Mouse (Mus musculus) kidney, adult 2 months (tissue): ENCODE measurements around the gene Nploc4.

Experiments
- CTCF ChIP-seq: fragments of 200-500 bp; conservative IDR thresholded peaks from 2 replicates; pipeline ENCODE4 v1.5.1; 2011; ENCODE audit warnings: low read depth, mild to moderate bottlenecking, control low read depth, low read length, moderate library complexity, mixed read lengths; ENCODE audit not compliant: insufficient read depth, insufficient read length
- POLR2A ChIP-seq: fragments of 200-500 bp; IDR thresholded peaks from one replicate; pipeline ENCODE4 v1.6.1; 2011; ENCODE audit warnings: low read depth, low read length, control low read depth

DNA sequence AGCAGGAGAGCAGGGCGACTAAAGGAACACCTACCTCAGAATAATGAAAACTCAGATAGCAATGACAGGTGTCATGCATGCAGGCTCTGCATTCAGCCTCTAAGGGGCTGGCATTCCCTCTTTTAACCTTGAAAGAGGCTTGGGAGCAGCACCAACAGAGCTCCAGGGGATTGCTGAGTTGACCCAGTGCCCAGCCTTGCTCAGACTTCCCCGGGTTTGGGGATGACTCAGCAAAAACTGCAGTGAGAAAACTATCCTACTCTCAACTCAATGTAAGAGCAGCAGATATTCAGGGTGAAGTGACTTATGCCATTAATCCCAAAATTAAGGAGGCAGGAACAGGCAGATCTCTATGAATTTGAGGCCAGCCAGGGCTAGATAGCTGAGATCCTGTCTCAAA lies 50.4 kb downstream of the Nploc4 start:
- TF ChIP-seq CTCF, result no peak
- no peak for TF ChIP-seq POLR2A
